Mouse (Mus musculus): Measurements from ENCODE around the gene Olfr652.

The Olfr652 gene

DNA sequence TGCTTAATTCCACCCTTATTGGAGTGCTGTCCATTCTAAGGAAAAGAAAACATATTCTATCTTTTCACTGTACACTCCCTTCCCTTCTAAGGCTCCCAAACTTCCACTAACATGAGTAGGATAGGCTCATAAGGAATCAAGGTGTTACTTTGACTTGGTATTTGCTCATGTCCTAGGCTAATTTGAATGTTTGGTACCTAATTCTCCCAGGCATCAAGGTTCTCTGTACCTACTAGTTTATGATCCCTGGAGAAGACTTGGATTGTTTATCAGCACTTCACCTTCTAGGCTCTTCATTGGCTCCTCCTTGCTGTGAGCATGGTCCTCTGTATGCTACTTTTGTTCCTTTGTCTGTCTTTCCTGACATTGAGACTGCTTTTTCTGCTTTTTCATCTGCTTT is at the start of gene Olfr652:
Olfr652 (plus strand) TSS at position 301 of the 400 bp plus-strand sequence.
- no peak for DNase-seq (ENCODE audit: low spot score in 2 of 2)

DNA sequence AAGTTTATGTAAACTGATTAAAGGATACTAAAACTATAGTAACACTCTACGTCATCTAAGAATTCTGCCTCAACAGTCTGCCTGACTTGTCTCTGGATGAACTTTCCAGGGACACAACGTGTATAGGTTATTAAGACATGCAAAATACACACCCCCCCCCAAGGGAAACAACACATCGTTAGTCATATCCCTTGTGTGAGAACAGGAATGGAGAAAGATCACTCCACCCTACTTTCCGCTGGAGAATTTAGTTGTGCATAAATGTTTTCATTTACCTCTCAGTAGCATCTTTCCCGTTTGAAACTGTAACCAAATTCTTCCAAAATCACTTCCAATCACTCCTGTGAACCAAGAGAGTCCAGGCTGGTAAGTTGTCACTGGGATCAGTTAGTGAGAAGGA is 10.9 kb upstream of the Olfr652 start, which contains the start of gene Olfr651:
Olfr651 (plus strand) TSS at position 301 of the 400 bp plus-strand sequence.
- no peak for DNase-seq (ENCODE audit: low spot score in 2 of 2)

DNA sequence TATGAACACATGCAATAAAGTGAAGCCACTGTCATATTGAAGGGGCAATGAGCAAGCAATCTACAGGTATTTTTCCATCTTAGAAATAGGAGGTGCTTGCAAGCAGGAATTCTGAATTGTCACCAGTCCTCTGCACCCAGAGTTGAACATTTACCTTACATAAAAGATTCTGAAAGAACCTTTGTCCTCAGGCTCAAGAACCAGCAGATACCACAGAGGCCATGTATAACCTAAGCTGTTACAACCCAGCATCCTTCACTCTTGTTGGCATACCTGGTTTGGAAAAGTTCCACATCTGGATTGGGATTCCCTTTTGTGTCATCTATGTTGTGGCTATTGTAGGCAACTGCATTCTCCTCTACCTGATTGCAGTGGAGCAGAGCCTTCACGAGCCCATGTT is 8.0 kb upstream of the Olfr652 start:
- DNase-seq (ENCODE audit: low spot score in 2 of 2) = no peak

DNA sequence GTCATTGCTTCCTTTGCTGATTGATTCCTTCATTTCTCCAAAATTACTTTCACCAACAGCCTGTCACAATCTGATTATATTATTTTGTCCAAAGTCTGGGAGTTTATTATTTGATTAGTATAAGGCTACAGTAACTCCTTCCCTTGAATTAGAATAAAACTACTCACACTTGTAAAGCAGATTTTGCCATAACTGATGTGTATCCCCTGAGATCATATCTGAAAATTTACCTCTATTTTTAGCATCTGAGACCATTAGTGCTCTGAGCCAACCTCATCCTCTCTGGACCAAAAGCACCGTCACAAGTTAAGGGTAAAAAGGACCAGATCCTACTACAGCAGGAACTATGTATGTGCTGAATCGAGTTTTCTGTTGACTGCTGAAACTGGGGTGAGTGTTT is 16.3 kb downstream of the Olfr652 start, which contains the start of gene Olfr653:
Olfr653 (plus strand) TSS at position 301 of the 400 bp plus-strand sequence.
- DNase-seq (ENCODE audit: low spot score in 2 of 2) = no peak

DNA sequence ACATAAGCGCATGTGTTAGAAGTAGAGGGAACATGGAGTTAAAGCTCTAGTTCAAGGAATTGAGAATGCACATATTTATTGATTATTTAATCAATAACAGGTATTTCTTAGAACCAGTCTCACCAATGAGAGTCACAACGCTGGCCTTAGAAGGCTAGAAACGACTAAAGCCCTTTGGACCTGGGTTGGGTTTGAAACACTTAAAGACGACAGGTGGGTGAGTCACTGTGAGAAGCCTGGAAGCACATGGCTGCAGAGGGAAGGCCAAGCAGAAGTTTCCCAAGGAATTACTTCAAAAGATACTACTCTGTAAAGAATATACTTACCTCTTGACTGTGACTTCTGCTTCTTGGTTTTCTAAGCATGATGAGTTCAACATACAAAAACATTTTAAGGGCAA is 20.1 kb downstream of the Olfr652 start:
- no peak for DNase-seq (ENCODE audit: low spot score in 2 of 2)

DNA sequence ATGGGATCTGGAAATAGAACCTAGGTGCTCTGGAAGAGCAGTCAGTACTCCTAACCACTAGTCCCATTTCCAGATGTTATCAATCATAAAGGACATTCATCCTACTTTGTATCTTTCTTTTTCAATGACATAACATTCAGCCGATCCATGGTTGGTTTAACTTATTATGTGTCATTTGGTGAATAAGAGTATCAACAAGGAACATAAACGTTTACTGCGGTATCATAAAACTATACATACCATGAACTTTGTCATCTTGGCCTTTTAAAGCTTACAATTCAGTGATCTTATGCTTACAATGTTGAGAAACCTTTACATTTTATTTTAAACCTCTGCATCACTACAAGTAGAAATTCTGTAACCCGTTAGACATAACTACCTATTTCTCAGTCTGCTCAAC is 20.7 kb downstream of the Olfr652 start:
- no peak for DNase-seq (ENCODE audit: low spot score in 2 of 2)

DNA sequence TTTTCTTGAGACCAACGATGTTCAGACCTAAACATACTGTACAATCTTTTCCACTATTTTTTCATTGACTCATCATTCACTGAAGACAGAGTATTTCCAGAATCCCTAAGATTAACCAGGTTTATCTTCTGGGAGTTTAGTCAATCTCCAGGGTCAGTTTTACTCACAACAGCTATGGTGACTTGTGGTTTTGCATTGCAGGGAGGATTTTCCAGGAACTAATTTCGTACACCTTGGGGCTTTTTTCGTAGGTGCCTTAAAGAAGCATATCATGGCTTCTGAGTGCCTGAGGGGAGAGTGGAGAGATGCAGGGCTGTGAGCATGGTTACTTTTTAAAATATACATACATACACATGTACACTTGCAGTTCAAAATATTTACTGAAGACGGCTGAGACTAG is 26.0 kb downstream of the Olfr652 start, which contains the start of gene Olfr654:
Olfr654 (plus strand) TSS at position 301 of the 400 bp plus-strand sequence.
- no peak for DNase-seq (ENCODE audit: low spot score in 2 of 2)

DNA sequence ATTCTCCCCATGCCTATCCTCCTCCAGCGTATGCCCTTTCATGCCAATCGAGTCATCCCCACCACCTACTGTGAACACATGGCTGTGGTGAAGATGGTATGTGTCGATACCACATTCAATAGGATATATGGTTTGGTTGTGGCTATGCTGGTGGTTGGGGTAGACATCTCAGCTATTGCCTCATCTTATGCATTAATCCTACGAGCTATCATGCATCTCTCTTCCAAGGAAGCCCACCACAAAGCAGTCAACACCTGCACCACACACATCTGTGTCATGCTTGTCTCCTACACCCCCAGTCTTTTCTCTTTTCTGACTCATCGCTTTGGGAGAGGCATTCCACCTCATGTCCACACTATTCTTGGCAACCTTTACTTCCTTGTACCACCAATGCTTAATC is 27.6 kb downstream of the Olfr652 start:
- DNase-seq (ENCODE audit: low spot score in 2 of 2) = no peak

DNA sequence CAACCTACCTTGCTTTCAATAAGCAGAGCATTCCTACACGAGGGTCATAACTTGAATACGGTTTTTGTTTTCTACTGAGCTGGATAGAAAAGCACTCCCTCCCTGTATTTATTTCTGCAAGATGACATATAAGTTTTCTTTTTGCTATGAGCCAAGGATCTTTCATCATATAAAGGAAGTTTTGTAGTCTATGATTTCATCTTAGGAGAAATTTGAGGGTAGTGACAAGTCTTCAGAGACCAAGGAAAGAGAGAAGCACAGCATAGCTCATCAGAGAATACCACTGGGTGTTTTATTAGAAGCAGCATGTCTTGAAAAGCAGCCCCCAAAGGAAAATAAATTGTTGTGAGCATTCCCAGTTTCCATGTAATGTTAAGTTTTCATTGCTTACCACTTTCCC is 41.0 kb downstream of the Olfr652 start, which contains the start of gene Olfr655:
Olfr655 (minus strand) TSS at position 101 of the 400 bp plus-strand sequence.
- DNase-seq (ENCODE audit: low spot score in 2 of 2) = no peak

DNA sequence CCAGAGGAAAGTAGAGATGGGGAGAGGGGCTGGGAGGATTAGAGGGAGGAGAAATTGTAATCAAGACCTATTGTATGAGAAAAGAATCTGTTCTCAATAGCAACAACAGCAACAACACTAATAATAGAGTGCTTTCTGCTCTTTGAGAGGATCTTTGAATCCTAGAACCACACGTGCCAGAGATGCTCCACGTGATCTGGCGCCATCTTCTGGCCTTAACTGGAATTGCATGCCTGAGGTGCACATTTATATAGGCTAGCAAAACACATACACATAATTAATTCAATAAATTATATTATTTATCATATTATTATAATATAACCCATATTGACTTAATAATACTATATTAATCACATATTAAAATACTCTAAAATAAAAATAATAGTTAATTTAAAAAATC is 42.5 kb downstream of the Olfr652 start:
- no peak for DNase-seq (ENCODE audit: low spot score in 2 of 2)

DNA sequence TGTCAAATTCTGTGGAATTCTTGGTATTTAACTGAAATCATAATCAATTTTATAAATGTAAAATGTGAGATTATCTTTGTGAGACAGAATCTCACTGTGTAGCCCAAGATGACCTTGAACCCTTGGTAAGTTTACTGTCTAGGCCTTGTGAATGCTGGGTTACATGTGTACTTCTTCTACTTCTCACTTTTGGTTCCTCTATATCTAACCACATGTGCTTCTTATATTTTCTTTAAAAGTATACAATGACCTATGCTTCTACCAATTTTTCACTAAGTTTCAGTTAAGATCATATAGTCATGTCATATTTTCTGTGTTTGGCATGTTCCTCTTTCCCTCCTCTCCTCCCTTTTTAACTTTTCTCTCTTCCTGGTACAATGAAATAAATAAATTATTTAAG is 44.0 kb downstream of the Olfr652 start:
- DNase-seq (ENCODE audit: low spot score in 2 of 2) = no peak

DNA sequence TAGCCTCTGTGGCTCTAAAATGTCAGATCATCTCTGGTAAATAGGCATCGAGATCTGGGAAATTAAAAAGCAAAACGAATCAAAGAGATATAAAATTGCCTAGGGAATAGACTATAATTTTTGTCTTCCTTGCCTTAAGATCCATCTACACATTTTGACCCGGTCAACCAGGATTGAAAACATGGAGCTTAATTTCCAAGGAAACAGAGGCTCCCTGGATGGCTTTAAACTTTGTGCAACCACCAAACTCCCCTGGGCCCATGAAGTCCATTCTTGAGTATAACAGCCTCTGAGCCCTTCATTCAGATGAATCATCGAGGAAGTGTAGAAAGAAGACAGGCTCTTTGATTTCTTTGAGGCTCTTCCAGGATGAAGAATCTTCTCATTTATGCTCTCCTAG is 53.0 kb downstream of the Olfr652 start, which contains the start of gene Olfr656:
Olfr656 (plus strand) TSS at position 301 of the 400 bp plus-strand sequence.
- no peak for DNase-seq (ENCODE audit: low spot score in 2 of 2)

All from right cerebral cortex, postnatal 10 days (tissue).